Mouse (Mus musculus) spleen, postnatal 10 days (tissue): ENCODE measurements around the gene Taf4.

Experiments
- DNase-seq, 2 experiments: peaks; one replicate each; pipeline ENCODE4 v3.0.0; 2021 to 2022; ENCODE audit warnings: low spot score in 2 of 2

Taf4 gene

DNA sequence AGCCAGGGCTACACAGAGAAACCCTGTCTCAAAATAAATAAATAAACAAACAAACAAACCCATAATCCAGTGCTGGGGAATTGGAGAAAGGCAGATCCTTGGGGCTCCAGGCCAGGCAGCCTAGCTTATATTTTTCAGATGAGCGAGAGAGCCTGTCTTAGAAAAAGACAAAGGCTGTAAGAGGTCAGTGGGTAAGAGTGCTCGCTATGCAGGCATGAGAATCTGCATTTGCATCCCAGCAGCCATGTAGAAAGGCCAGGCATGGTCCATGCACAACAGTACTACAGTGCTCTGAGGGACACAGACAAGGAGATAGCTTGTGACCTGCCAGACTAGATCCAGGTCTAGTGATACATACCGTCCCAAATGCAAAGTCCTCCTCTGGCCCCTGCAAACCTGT lies 6.3 kb upstream of the Taf4 start:
- DNase-seq, result no peak

DNA sequence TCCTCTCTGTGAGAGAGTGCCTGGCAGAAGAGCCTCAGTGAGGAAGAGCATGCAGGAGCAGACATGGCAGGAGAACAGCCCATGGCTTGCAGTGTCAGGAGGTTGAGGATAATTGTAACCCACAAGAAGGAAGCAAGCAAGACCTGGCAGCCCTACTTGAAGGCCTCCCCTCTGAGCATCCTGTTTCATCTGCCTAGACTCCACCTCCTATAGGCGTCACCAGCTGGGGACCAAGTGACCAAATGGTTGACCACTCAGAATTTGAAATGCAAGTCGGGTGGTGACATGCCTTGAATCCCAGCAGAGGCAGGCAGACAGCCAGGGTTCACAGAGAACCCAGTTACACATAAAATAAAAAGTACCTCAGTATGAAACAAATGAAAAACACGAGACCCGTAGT lies 4.2 kb upstream of the Taf4 start:
- no peak for DNase-seq

DNA sequence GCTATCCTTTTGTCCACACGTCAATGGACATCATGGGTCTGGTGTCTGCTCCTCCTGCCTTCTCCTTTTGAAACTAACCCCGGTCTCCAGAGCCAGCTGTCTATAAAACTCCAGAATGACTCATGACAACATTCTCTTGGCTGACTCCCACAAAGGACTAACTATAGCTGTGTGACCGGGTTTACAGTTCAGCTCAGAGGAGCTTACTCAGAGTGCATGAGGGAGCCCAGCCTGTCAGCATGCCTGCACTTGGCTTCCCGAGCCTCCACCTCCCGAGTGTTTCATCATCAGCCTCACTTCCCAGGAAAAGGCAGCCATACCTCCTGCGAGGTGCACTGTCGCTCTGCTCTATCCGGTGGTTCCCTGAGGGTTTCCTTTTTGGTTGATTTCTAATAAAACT lies 3.4 kb upstream of the Taf4 start:
- no peak for DNase-seq

DNA sequence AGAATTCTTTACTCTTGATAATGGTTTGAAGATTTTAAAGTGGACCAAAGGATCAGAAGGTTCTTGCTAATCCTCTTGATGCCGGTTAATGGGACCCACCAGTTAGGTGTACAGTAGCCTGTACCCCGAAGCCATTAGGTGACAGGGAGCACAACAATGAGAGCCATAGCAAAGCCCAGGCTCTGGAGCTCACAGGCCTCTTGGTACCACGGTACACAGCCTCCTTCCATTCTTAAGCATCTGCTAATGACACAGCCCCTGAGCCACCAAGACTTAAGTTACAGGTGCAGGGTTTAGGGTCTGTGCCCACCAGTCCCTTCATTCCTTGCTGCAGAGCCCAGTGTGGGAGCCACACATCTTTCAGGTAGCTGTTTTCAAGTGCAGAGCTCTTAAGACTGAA lies 1.8 kb upstream of the Taf4 start:
- DNase-seq, result no peak

DNA sequence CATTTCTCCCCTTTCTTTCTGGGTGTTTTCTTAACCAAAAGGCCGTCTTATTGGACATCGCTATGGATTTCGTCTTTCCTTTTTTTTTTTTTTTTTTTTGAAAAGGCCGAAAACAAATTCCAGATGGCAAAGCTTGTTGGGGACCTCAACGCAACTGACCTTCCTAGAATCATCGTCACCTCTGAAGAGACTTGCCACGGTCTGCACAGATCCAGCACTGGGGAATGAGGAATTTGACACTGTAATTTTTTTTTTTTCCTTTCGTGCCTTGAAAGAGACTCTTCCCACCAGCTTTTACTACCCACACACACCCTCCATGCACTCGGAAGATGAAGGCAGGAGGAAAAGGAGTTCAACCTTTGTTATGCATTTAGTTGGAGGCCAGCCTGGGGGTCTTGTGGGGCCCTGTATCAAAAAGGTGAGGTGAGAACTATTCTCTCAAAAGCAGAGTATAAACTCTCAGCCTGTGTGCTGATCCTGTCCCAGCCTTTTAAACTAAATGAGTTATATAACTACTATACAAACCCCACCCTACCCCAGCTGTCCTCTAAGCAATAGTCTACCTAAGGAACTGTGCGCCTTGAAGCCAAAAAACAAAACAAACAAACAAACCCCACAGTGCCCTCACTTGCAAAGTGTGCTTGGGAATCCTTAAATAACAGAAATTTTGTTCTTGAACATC lies 1.0 kb upstream of the Taf4 start:
- DNase-seq, result no peak

GRCm38 (mm10) chr2:179976295-179976627 lies 185 bp downstream of the Taf4 start:
- no peak for DNase-seq

- DNase-seq, result peak in 1 of 2 experiments; percentile 57
Measured at GRCm38 (mm10) chr2:179975851-179976250, 595 bp downstream of the Taf4 start.

- DNase-seq, result peak; percentile 57 to 61
Measured at GRCm38 (mm10) chr2:179974651-179975471, 1.6 kb downstream of the Taf4 start.

DNA sequence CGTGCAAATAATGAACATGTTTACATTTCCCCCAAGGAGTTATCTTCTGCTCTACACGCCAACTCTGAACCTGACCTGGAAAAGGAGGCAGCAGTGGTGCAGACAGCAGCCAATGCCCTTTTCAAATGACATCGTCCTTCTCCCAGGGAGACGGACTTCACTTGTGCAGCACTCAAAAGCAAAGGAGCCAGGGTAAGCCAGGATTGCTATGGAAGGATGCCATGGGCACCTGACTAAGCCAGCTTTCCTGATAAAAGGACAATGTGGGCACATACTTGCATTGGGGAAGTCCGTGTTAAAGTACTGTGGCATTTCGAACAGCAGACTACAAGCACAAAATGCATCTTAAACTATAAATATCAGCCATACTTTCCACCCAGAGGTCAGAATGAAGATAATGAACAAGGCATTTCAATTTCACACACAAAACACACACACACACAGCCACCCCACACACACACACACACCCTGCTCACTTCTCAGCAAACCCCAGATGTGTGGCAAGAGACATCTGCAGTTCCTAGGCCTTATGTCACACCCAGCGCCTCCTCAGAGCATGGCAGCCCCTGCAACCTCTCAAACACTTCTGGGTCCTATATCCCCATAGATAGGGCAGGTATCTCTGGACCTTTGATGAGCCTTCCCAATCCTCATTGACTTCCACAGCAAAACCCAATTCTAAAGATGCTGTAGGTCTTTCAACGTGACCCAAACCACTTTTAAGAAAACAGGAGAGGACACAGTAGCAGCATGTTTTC lies 2.4 kb downstream of the Taf4 start:
- DNase-seq, result peak in 1 of 2 experiments; percentile 37

DNA sequence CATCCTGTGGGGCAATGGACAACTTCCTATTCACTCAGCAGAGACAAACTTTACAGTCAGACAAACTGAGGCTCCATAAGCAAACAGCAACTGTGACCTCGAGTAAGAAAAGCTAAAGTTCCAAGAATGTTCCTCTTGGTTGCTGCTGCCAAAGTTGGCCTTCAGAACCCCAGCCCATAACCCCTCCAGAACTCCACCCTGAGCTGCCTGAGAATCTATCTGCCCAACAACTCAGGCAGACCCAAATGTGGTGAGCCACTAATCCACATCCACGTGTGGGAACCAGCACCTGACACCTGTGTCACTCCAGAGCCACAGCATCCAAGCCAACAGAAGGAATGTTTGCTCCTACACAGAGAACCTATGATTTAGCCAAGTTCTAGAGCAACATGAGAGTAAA lies 4.0 kb downstream of the Taf4 start:
- no peak for DNase-seq

- peak in 1 of 2 experiments; percentile 5 for DNase-seq
Measured at GRCm38 (mm10) chr2:179971891-179972290, 4.6 kb downstream of the Taf4 start.

GRCm38 (mm10) chr2:179969137-179969536 lies 7.3 kb downstream of the Taf4 start:
- DNase-seq, result no peak

- DNase-seq, result no peak
Measured at GRCm38 (mm10) chr2:179967633-179968032, 8.8 kb downstream of the Taf4 start.

DNA sequence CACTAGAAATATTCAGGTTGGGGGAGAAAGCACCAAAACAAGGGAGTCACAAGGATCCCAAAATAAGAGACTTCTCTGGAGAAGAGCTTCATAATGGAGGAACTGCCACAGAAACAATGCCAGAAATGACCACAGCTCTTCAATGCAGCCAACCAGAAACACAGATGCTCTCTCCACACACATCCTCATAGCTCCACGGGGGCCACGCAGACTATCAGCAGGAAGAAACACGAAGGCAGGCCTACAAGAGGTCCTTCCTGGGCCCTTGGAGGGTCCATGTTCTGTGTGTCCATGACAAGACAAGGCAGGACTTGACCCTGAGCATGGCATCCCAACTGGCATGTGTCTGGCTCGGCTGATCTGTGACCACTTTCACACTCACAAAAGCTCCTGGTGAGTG lies 15.0 kb downstream of the Taf4 start:
- no peak for DNase-seq

- DNase-seq, result no peak
Measured at GRCm38 (mm10) chr2:179960327-179960726, 16.1 kb downstream of the Taf4 start.

GRCm38 (mm10) chr2:179959391-179959790 lies 17.1 kb downstream of the Taf4 start:
- no peak for DNase-seq

DNA sequence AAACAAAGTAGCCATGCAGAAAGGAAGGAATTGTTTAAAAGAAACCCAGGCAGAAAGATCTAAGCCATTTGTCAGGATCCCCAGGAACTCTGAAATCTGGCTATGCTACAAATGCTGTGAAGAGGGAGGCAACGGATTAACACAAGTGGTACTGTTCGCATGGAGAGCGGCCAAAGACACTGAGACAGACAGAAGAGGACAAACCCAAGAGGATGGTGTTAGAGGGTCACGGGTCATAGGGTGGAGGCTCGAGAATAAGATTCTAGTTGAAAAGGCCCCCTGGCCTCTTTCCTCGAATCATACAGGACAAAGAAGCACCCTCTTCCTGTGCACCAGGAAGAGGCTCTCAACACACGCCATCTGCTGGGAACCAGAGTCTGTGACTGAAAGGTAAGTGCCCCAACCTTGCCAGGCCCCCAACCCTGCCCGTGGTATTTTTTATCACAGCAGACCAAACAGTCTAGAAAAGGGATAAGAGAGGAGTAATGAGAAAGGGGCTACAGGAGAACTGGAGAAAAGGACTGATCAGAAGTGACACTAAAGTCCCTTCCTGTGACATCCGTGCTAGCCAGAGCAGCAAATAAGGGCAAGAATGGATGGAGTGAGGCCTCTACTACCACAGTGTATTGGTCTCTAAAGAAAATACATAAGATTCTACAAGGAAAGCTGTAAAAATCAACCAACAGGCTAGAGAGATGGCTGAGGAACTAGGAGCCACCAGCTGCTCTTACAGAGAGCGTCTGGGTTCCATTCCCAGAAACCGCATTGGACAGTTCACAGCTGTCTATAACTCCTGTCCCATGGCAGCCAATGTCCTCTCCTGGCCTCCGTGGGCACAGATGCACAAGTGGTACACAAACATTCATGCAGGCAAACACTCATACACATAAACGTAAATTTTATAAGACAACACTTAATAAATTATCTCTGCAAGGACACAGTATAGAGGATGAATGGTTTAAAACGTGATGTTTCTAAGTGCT lies 24.6 kb downstream of the Taf4 start:
- no peak for DNase-seq

DNA sequence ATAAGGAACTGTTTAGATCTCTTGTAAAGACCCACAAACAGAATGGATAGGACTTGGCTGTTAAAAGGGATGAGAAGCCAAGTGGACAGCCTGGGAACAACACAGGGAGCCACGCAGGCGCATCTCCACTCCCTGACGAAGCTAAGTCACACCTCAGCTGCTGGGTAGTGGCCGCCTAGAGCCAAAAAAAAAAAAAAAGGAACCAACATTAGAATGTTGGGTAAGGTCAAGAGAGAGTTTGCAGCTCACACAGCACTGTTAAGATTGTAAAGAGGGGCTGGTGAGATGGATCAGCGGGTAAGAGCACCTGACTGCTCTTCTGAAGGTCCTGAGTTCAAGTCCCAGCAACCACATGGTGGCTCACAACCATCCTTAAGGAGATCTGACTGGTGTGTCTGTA lies 27.6 kb downstream of the Taf4 start:
- DNase-seq, result no peak

DNA sequence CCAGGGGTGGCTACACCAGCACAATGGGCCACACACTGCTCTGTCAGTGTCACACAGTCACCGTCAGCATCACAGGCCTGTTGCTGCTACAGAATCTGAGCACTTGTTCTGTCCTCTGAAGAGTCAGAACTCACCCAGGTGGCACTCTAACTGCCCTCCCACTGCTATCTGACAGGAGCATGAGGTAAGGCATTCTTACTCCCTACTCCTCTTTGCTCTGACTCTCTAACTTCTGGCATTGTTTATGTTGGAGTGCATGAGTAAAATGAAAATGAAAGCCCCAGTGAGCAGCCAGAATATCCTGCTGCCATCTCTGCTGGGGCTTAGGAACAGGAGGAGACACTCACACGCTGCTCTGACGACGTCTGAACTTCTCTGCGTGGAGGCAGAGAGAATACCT lies 28.8 kb downstream of the Taf4 start:
- DNase-seq, result no peak

GRCm38 (mm10) chr2:179946496-179946895 lies 29.9 kb downstream of the Taf4 start:
- DNase-seq, result no peak

DNA sequence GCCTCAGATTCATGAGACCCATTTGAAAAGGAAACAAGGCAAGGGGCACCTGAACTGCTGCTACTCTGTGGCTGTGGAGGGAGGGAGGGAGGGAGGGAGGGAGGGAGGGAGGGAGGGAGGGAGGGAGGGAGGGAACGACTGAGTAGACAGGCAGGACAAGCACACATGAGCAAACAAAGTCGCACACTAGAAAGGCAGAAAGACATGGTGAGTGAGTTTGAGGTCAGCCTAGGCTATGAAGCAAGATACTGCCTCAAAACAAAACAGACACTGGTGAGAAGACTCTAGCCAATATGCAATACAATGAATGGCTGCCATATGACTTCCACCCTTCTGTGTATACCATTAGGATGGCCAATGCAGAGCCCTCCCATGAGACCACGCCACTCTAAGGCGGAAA lies 31.4 kb downstream of the Taf4 start:
- DNase-seq, result no peak

- DNase-seq, result no peak
Measured at GRCm38 (mm10) chr2:179941696-179942095, 34.8 kb downstream of the Taf4 start.
